Mouse (Mus musculus) ES-Bruce4 (cell line): ENCODE measurements around the gene B430306N03Rik.

Experiments used
- CTCF ChIP-seq: IDR thresholded peaks from one replicate; pipeline ENCODE4 v1.8.1; 2011; ENCODE audit warnings: low read depth, low read length
- POLR2A ChIP-seq: IDR thresholded peaks from one replicate; pipeline ENCODE4 v1.8.1; 2011; ENCODE audit warnings: low read length; ENCODE audit not compliant: insufficient read depth

DNA sequence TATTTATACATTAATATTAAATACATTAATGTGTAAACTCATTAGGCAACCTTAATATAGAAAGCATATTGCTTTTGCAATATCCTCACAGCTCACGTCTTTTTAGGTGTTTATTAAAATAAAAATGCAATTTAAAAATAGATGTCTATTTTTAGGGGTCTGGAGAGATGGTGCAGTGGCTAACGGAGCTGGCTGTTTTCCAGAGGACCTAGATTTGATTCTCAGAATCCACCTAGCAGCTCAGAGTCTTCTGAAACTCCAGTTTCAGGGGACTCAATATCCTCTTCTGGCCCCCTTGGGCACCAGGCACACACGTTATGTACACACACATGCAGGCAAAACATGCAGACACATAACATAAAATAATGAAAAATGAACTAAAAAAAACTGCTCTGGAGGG lies 46.4 kb downstream of the B430306N03Rik start:
- TF ChIP-seq CTCF (no peak), POLR2A (no peak)
